Mouse (Mus musculus): Measurements from ENCODE around the gene 4930579F01Rik. TPM values are rescaled to one million over a fixed set of nuclear protein-coding genes. Genes with fewer than 3 reads are reported as not detected.

4930579F01Rik gene
- not detected in 2 replicates for polyA plus RNA-seq (2012; rRNA removed)

GRCm38 (mm10) chr3:138193683-138194302, at the start of gene 4930579F01Rik:
4930579F01Rik (minus strand) TSS chr3:138193825.

GRCm38 (mm10) chr3:138217631-138218264, 24.1 kb upstream of the 4930579F01Rik start, which contains the start of gene Adh7:
Adh7 (plus strand) TSS chr3:138217760.

DNA sequence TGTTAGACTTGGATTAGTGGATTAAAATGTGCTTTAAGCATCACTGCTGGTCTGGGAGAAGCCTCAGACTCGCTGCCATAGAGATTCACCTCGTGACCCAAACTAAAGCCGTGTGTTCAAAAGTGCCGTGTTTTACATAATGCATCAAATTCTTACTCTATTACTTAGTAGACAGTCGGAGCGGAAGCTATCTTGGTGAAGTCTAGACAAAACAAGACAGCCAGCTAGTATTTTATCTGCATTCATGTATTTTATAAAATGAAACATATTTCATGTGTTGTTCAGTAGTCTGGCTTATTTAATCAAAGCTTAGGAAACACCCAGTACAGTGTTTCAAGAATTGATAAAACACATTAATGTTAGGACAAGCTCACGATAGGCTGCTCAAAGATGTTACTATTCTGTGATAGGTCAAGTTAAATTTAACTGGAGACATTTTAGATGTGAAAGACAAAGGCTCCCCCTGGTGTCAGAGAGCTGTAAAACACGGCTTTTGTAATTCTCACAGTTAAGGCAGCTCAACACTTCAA, 48.9 kb downstream of the 4930579F01Rik start, which contains the start of gene Mttp:
TSS of gene Mttp (minus strand) at position 327 of the 530 bp plus-strand sequence.

DNA sequence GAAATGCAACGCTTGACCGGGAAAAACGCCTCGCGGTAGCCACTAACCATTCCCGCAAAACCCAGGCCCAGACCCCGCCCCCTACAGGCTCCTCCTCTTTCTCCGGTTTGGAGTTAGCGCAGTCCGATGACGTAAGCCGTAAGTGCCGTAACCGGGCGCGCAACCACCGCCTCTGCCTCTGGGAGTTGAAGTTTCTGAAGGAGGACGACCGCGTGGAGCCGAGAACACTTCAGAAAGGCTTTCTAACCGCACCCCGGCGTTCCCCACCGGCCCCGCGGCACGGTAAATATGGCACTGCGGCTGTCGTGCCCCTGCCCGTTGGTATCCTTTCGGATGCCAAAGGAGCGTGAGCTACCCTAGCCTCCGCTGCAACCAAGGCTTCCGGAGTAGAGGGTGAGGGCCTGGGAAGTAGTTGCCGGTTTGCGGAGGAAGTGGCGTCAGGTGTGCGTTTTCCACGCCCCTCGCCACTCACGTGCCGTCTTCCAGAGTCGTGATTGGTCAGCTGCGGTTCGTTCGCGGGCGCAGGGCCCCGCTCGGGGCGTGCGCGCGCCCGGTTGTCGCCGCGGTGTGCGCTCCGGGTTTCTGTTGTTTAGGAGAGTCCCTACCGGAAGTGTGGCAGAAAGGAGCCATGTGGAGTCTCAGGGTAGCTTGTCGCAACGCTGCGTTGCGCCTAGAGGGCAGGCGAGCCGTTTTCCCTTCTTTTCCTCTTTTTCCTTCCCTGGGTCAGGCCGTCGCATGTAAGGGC, 50.1 kb downstream of the 4930579F01Rik start, which contains the start of gene Trmt10a:
TSS of gene Trmt10a (plus strand) at position 134 of the 745 bp plus-strand sequence.

Other genes with a start within 250 kb of the 4930579F01Rik start
- gene Dapp1, start 212.3 kb downstream of the 4930579F01Rik start, polyA plus RNA-seq (2012; rRNA removed) = 10.1 and 10.6 TPM in 2 replicates
- 0.01 TPM in 2 replicates for gene 1110002E22Rik, start 128.8 kb downstream of the 4930579F01Rik start, polyA plus RNA-seq (2012; rRNA removed)
- gene Gm5105, start 126.4 kb downstream of the 4930579F01Rik start, polyA plus RNA-seq (2012; rRNA removed) = 0.02 and 0.03 TPM in 2 replicates
- gene Trmt10a, start 50.4 kb downstream of the 4930579F01Rik start, polyA plus RNA-seq (2012; rRNA removed) = 2.4 and 2.9 TPM in 2 replicates
- gene Mttp, start 48.9 kb downstream of the 4930579F01Rik start, polyA plus RNA-seq (2012; rRNA removed) = 47.1 and 48.9 TPM in 2 replicates
- gene Adh7, start 23.9 kb upstream of the 4930579F01Rik start, polyA plus RNA-seq (2012; rRNA removed) = 4.8 and 4.9 TPM in 2 replicates
- gene Adh1, start 67.2 kb upstream of the 4930579F01Rik start, polyA plus RNA-seq (2012; rRNA removed) = 1,016 and 1,070 TPM in 2 replicates
- gene Adh6a, start 119.5 kb upstream of the 4930579F01Rik start, polyA plus RNA-seq (2012; rRNA removed) = not detected in 2 replicates
- gene Adh6b, start 147.9 kb upstream of the 4930579F01Rik start, polyA plus RNA-seq (2012; rRNA removed) = 0.19 and 0.27 TPM in 2 replicates
- 0.39 and 0.49 TPM in 2 replicates for gene Adh4, start 221.6 kb upstream of the 4930579F01Rik start, polyA plus RNA-seq (2012; rRNA removed)
- gene Adh5, start 249.3 kb upstream of the 4930579F01Rik start, polyA plus RNA-seq (2012; rRNA removed) = 169 and 177 TPM in 2 replicates

Data from liver, embryonic 18 days (tissue).